Mouse (Mus musculus) bone marrow macrophage, adult 2 months (primary cell): ENCODE measurements around the gene Nsun4. TPM values are rescaled to one million over a fixed set of nuclear protein-coding genes. Genes with fewer than 3 reads are reported as not detected.

Experiments
- H3K27ac ChIP-seq: 2 replicates; pipeline ENCODE4 v1.5.1; 2012; ENCODE audit warnings: low read depth, low read length; ENCODE audit not compliant: insufficient read depth
- H3K4me1 ChIP-seq: 2 replicates; pipeline ENCODE4 v1.6.1; 2012; ENCODE audit warnings: low read length; ENCODE audit not compliant: control insufficient read depth, insufficient read depth
- H3K4me3 ChIP-seq: 2 replicates; pipeline ENCODE4 v1.5.1; 2012; ENCODE audit warnings: mild to moderate bottlenecking, low read length, moderate library complexity; ENCODE audit not compliant: insufficient read depth
- CTCF ChIP-seq: IDR thresholded peaks from 2 replicates; pipeline ENCODE4 v1.5.1; 2012; ENCODE audit warnings: low read depth, mild to moderate bottlenecking, low read length, moderate library complexity
- POLR2A ChIP-seq: IDR thresholded peaks from 2 replicates; pipeline ENCODE4 v1.6.1; 2012; ENCODE audit warnings: mild to moderate bottlenecking, low read depth, low read length, borderline replicate concordance
- polyA plus RNA-seq: library from polyadenylated mRNA; stranded (reverse); fragments of >200 nt; gene quantifications from 2 replicates; pipeline ENCODE4 v1.2.4, GENCODE M21; 2012; ENCODE audit not compliant: missing spikeins, insufficient read depth, insufficient read length

Gene Nsun4
- polyA plus RNA-seq, 1 experiment, result 12.4 TPM

GRCm38 (mm10) chr4:115987436-115987835, 66.2 kb downstream of the Nsun4 start:
- Histone ChIP-seq H3K4me1 (no peaks in the 10 kb centered on the region), H3K4me3 (no peak overlapping the region), H3K27ac (no peak overlapping the region)
- TF ChIP-seq CTCF (no peak), POLR2A (no peak)

DNA sequence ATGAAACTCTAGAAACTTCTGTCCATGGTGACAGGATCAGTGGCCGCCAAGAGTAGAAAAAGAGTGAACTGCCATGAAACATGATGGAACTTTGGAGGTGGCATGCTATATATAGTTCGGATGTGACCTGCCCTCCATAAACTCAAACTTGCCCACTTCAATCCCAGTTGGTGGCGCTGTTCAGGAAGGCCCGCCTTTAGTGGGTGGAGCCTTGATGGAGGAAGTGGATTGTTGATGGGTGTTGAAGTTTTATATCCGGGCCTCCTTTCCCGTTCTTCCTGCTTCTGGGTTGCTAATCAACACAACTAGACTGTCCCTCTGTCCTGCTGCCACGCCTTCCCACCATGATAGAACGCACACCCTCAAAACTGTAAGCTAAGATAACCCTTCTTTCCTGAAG, 68.7 kb downstream of the Nsun4 start:
- Histone ChIP-seq H3K4me1 (no peaks in the 10 kb centered on the region), H3K4me3 (no peak overlapping the region), H3K27ac (no peak overlapping the region)
- no peak for TF ChIP-seq POLR2A
- TF ChIP-seq CTCF, result 0 out of 2 replicates have a peak, but pooled peaks have one; percentile 9

GRCm38 (mm10) chr4:115984111-115984510, 69.6 kb downstream of the Nsun4 start:
- Histone ChIP-seq H3K4me3 (no peak overlapping the region), H3K27ac (no peak overlapping the region), H3K4me1 (no peaks in the 10 kb centered on the region)
- TF ChIP-seq CTCF (peak; percentile 24; the same call in 1 of the 2 replicates), POLR2A (no peak)

Other genes starting within 250 kb of the Nsun4 start
- gene Mob3c, start 225.8 kb downstream of the Nsun4 start, polyA plus RNA-seq, result 25.3 and 27.5 TPM in 2 replicates
- gene Mknk1, start 214.7 kb downstream of the Nsun4 start, polyA plus RNA-seq, result 138 and 149 TPM in 2 replicates
- not detected in 2 replicates for gene Kncn, start 169.5 kb downstream of the Nsun4 start, polyA plus RNA-seq
- gene 6430628N08Rik, start 163.2 kb downstream of the Nsun4 start, polyA plus RNA-seq, result not detected in 2 replicates
- not detected in 2 replicates for gene Dmbx1, start 114.0 kb downstream of the Nsun4 start, polyA plus RNA-seq
- not detected in 2 replicates for gene Faah, start 36.0 kb downstream of the Nsun4 start, polyA plus RNA-seq
- 470 and 523 TPM in 2 replicates for gene Uqcrh, start 21.2 kb upstream of the Nsun4 start, polyA plus RNA-seq
- 28.2 and 29.0 TPM in 2 replicates for gene Lrrc41, start 21.4 kb upstream of the Nsun4 start, polyA plus RNA-seq
- gene Rad54l, start 69.8 kb upstream of the Nsun4 start, polyA plus RNA-seq, result 10.0 and 11.7 TPM in 2 replicates
- 22.3 and 24.0 TPM in 2 replicates for gene Pomgnt1, start 70.0 kb upstream of the Nsun4 start, polyA plus RNA-seq
- 0.12 and 0.13 TPM in 2 replicates for gene Lurap1, start 97.5 kb upstream of the Nsun4 start, polyA plus RNA-seq
- not detected in 2 replicates for gene Tspan1, start 113.7 kb upstream of the Nsun4 start, polyA plus RNA-seq
- not detected in 2 replicates for gene 1700042G07Rik, start 119.5 kb upstream of the Nsun4 start, polyA plus RNA-seq
- not detected in 2 replicates for gene Gm49337, start 119.5 kb upstream of the Nsun4 start, polyA plus RNA-seq
- gene Pik3r3, start 167.7 kb upstream of the Nsun4 start, polyA plus RNA-seq, result 0.33 and 1.0 TPM in 2 replicates